Comparison of ENCODE assay signal across 8 mouse cellular contexts in the genomic region with DNA sequence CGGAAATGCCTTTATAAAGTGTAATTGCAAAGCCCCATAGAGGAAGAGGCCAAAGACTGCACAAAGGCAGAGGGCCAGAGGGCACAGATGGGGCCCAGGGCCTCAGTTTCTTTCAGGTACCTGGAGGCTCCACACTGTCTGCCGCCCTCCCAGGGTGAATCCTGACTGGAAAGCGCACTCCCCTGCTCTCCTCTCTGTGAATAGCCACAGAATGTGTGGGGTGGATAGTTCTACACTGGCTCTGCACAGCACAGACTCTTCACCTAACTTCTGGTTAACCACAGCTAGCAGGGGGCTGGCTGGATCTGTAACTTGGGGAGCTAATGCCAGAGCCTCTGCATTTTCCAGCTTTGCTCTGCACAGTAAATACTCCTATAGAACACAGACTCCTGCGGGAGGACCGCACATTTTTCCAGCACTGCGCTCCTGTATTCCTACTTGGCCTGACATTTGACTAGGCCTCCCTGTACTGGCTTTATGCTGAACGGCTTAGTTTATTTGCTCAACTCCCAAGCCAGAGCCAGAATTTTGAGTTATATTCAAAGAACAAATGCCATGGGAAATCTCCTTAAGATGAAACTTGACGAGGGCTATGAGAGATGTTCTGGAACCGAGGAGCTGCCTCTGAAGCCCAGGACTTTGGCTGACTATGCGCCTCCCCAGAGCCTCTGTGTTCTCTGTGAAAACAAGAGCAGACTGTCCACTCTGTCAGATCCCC. TPM values are rescaled to one million over a fixed set of nuclear protein-coding genes. Genes with fewer than 3 reads are reported as not detected.
A peak's percentile ranks its signal among the peaks of the same experiment; 100 is the strongest.
DNase-seq lines count a peak whose midpoint lies in the region; ATAC-seq and TF ChIP-seq lines count a peak whose summit lies in the region.

No protein-coding gene starts in this region.

- H3K4me3 ChIP-seq in lung, embryonic 16.5 days (ENCODE audit: low read length), result no peak overlapping the region
- H3K4me3 ChIP-seq in lung, adult 2 months (replicated peaks; ENCODE audit: extremely low read depth, low read depth, low read length), result no peak overlapping the region
- no peak overlapping the region; the same call in 1 of the 2 replicates for H3K4me3 ChIP-seq in limb, embryonic 10.5 days
- H3K4me3 ChIP-seq in stomach, embryonic 15.5 days (replicated peaks), result no peak overlapping the region

- ATAC-seq in lung, embryonic 16.5 days (ENCODE audit: low read depth), result peak; percentile 31
- peak; percentile 57 for ATAC-seq in stomach, embryonic 15.5 days (ENCODE audit: insufficient read depth, low FRiP score, low read depth)

- no peak for TF ChIP-seq POLR2A in lung, adult 2 months (IDR thresholded peaks at IDR 0.05; ENCODE audit: borderline replicate concordance, extremely low read depth, low read depth, low read length)

- H3K4me2 ChIP-seq in lung, embryonic 16.5 days (ENCODE audit: low read depth, low read length), result no peak overlapping the region
- no peak overlapping the region for H3K4me2 ChIP-seq in stomach, embryonic 15.5 days

- intact Hi-C loops in left cerebral cortex, postnatal 14 days (cut with DNase I), result no loop called here

- no peaks in the 10 kb centered on the region for H3K36me3 ChIP-seq in lung, embryonic 16.5 days (ENCODE audit: control insufficient read depth, insufficient read depth, low read length)
- H3K36me3 ChIP-seq in limb, embryonic 10.5 days, result no peaks in the 10 kb centered on the region
- no peaks in the 10 kb centered on the region for H3K36me3 ChIP-seq in stomach, embryonic 15.5 days

- peak overlapping the region; percentile 99 for H3K27ac ChIP-seq in lung, embryonic 16.5 days (ENCODE audit: low read length)
- peak overlapping the region; percentile 87 for H3K27ac ChIP-seq in limb, embryonic 10.5 days
- H3K27ac ChIP-seq in stomach, embryonic 15.5 days, result peak overlapping the region; percentile 96

- no peaks in the 10 kb centered on the region for H3K9me3 ChIP-seq in lung, embryonic 16.5 days (ENCODE audit: control insufficient read depth, low read length)
- H3K9me3 ChIP-seq in limb, embryonic 10.5 days (replicated peaks), result no peaks in the 10 kb centered on the region
- no peaks in the 10 kb centered on the region for H3K9me3 ChIP-seq in stomach, embryonic 15.5 days

- no peak for DNase-seq in lung, adult 2 months
- peak; percentile 28 to 41 for DNase-seq in gastrocnemius, postnatal 4 days (ENCODE audit: low spot score in 2 of 2)
- DNase-seq in limb, embryonic 10.5 days (ENCODE audit: low spot score), result peak; percentile 58
- DNase-seq in adrenal gland, postnatal 4 days (ENCODE audit: low spot score in 2 of 2), result no peak
- DNase-seq in urinary bladder, postnatal 25 days (ENCODE audit: low spot score), result no peak
- no peak for DNase-seq in left cerebral cortex, postnatal 14 days (ENCODE audit: low spot score in 2 of 2)

- no peak for TF ChIP-seq CTCF in lung, adult 2 months (IDR thresholded peaks at IDR 0.05; ENCODE audit: insufficient read depth, low read length)

- no peaks in the 10 kb centered on the region for H3K27me3 ChIP-seq in lung, embryonic 16.5 days (ENCODE audit: control insufficient read depth, insufficient read depth, low read depth, low read length)
- no peaks in the 10 kb centered on the region for H3K27me3 ChIP-seq in limb, embryonic 10.5 days (ENCODE audit: low read depth, poor library complexity, severe bottlenecking)
- H3K27me3 ChIP-seq in stomach, embryonic 15.5 days (replicated peaks), result no peaks in the 10 kb centered on the region

- peaks cover 32% of the 10 kb centered on the region for H3K4me1 ChIP-seq in lung, embryonic 16.5 days (replicated peaks; ENCODE audit: control insufficient read depth, insufficient read depth, low read length)
- H3K4me1 ChIP-seq in lung, adult 2 months (ENCODE audit: control insufficient read depth, insufficient read depth, low read length), result peaks cover 3% of the 10 kb centered on the region; the same call in 1 of the 2 replicates
- H3K4me1 ChIP-seq in limb, embryonic 10.5 days, result peaks cover 36% of the 10 kb centered on the region
- H3K4me1 ChIP-seq in stomach, embryonic 15.5 days, result peaks cover 26% of the 10 kb centered on the region

- H3K9ac ChIP-seq in lung, embryonic 16.5 days (ENCODE audit: low read length), result peak overlapping the region; percentile 64
- no peak overlapping the region for H3K9ac ChIP-seq in stomach, embryonic 15.5 days

- 29% methylated on average over 10 of the region's 10 CpGs for WGBS in lung, embryonic 16.5 days
- WGBS in lung, adult 2 months, result 65% methylated on average over 10 of the region's 10 CpGs
- WGBS in limb, embryonic 10.5 days, result 41% methylated on average over 10 of the region's 10 CpGs
- WGBS in stomach, embryonic 15.5 days, result 36% methylated on average over 10 of the region's 10 CpGs

RNA-seq across cellular contexts. Expression of a gene that starts 18.8 kb away (rescaled TPM):
- polyA plus RNA-seq in lung, embryonic 16.5 days (2015; fragmentation: Nextera tagmentation; extraction: Ambion mirVana), result 15.9 and 17.7 TPM in 2 replicates
- 1.5 and 3.6 TPM in 2 replicates for polyA plus RNA-seq in lung, adult 2 months (2012; rRNA removed)
- 10 to 100 TPM; 60.0 to 67.4 TPM for total RNA-seq in gastrocnemius, postnatal 4 days (2021)
- polyA plus RNA-seq in limb, embryonic 10.5 days (2016; fragmentation: Nextera tagmentation; extraction: Ambion mirVana), result 5.5 and 6.2 TPM in 2 replicates
- polyA plus RNA-seq in stomach, embryonic 15.5 days (2015; fragmentation: Nextera tagmentation; extraction: Ambion mirVana), result 48.5 and 57.0 TPM in 2 replicates
- 100 to 1,000 TPM; 112 to 114 TPM for total RNA-seq in adrenal gland, postnatal 4 days (2021)
- 1 to 10 TPM; 5.1 to 5.4 TPM for total RNA-seq in left cerebral cortex, postnatal 14 days (2021)

Comparison
In these comparisons a context has a peak if more than half of its experiments do, and no peak if none do; other contexts are left out.
1. DNase-seq: peak in gastrocnemius, postnatal 4 days (2 of 2) and limb, embryonic 10.5 days (single experiment); none in lung, adult 2 months (single experiment), adrenal gland, postnatal 4 days (0 of 2), urinary bladder, postnatal 25 days (single experiment) and left cerebral cortex, postnatal 14 days (0 of 2).
2. Peak in every context shown above with its lines, with median percentiles within 50 percentile points of each other: H3K27ac ChIP-seq.